Mouse (Mus musculus): ENCODE results near the gene 2610301B20Rik. TPM values are rescaled to one million over a fixed set of nuclear protein-coding genes. Genes with fewer than 3 reads are reported as not detected.

Gene 2610301B20Rik
- polyA plus RNA-seq, 1 experiment: 7.5 TPM

DNA sequence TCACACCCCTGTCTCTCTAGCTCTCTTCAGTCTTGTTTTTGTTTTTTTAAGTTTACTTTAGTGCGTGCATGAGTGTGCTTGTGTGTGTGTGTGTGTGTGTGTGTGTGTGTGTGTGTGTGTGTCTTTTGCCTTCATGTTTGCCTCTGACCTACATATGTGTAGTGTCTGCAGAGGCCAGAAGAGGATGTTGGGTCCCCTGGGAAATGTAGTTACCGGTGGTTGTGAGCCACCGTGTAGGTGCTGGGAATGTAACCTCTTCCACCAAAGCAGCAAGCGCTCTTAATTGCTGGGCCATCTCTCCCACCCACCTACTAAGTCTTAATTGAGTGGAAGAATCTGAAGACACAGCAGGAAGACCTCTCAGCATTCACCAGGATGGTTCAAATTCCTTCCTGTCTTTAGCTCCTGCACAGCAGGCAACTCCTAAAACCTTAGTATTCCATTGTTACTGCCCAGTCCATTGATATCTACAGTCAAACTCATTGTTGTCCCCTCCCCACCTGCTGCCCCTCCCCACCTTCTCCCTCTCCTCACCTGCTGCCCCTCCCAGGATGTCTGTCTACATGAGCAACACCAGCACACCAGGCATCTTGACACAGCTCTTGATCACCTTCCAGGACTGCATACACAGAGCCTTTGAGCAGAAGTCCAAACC is 57.9 kb downstream of the 2610301B20Rik start:
- H3K27ac ChIP-seq (ENCODE audit: insufficient read depth, low read depth, low read length): no peak overlapping the region
- H3K4me1 ChIP-seq (ENCODE audit: control insufficient read depth, insufficient read depth, low read length): peaks cover 3% of the 10 kb centered on the region; the same call in 1 of the 2 replicates
- H3K4me3 ChIP-seq (ENCODE audit: insufficient read depth, low read length): no peak overlapping the region

DNA sequence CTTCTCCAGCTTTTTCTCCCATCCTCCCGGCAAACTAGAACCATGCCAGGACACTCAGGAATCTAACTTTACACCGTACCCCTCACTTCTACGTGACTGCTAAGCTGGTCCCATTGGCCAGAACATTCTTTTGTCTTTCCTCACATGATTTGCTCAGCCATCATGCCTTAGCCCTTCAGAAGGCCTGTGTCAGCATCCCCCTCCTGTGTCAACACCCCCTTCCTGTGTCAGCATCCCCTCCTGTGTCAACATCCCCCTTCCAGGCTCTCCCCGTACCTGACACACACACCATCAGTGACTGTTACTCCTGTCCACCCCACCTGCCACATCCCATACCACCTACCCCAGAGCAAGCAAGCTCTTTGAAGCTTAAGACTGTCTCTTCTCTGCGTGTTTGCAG is 58.5 kb downstream of the 2610301B20Rik start:
- no peak overlapping the region for H3K27ac ChIP-seq (ENCODE audit: insufficient read depth, low read depth, low read length)
- no peak overlapping the region for H3K4me3 ChIP-seq (ENCODE audit: insufficient read depth, low read length)
- peaks cover 1% of the 10 kb centered on the region; the same call in 1 of the 2 replicates for H3K4me1 ChIP-seq (ENCODE audit: control insufficient read depth, insufficient read depth, low read length)
- TF ChIP-seq POLR2A (IDR thresholded peaks at IDR 0.05; ENCODE audit: borderline replicate concordance, low read depth, low read length) (no peak), CTCF (IDR thresholded peaks at IDR 0.05; ENCODE audit: low read depth, low read length) (no peak)

More for the DNA sequence above, 57.9 kb downstream of the 2610301B20Rik start:
- no peak for TF ChIP-seq CTCF (IDR thresholded peaks at IDR 0.05; ENCODE audit: low read depth, low read length)
- no peak for TF ChIP-seq POLR2A (IDR thresholded peaks at IDR 0.05; ENCODE audit: borderline replicate concordance, low read depth, low read length)

DNA sequence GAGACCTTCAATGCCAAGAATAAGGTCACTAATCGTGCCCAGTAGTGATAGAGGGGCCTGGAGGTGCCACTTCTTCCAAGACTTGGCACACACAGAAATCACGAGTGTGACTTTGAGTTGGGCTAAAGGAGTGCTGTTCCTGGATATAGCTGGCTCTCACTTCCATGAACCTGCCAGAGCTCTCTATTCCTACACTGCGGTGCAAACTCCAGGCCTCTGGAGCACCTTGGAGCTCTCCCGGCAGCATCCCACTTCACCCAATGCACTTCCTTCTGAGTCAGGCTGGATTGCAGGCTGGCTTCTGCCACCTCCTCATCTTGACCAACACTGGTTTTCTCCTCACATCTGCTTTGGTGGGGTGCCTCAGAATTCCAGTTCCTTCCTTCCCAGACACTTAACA is 62.5 kb downstream of the 2610301B20Rik start:
- no peak overlapping the region for H3K27ac ChIP-seq (ENCODE audit: insufficient read depth, low read depth, low read length)
- no peak overlapping the region for H3K4me3 ChIP-seq (ENCODE audit: insufficient read depth, low read length)
- no peaks in the 10 kb centered on the region for H3K4me1 ChIP-seq (ENCODE audit: control insufficient read depth, insufficient read depth, low read length)
- TF ChIP-seq POLR2A (IDR thresholded peaks at IDR 0.05; ENCODE audit: borderline replicate concordance, low read depth, low read length) (no peak), CTCF (IDR thresholded peaks at IDR 0.05; ENCODE audit: low read depth, low read length) (no peak)
